Mouse (Mus musculus) C2C12 (cell line): ENCODE measurements around the gene Paqr7.

Experiments
- CEBPB ChIP-seq: IDR thresholded peaks from one replicate; pipeline ENCODE4 v1.6.1; 2011; ENCODE audit warnings: low read depth, mild to moderate bottlenecking, control low read depth, moderate library complexity
- CTCF ChIP-seq: IDR thresholded peaks from one replicate; pipeline ENCODE4 v1.5.1; 2011; ENCODE audit not compliant: control insufficient read depth, insufficient read depth, insufficient read length
- MAX ChIP-seq: IDR thresholded peaks from one replicate; pipeline ENCODE4 v1.6.1; 2011; ENCODE audit warnings: mild to moderate bottlenecking, control low read depth
- MYOD1 ChIP-seq: IDR thresholded peaks from one replicate; pipeline ENCODE4 v1.6.1; 2011; ENCODE audit warnings: low read depth; ENCODE audit not compliant: control insufficient read depth, insufficient read length

DNA sequence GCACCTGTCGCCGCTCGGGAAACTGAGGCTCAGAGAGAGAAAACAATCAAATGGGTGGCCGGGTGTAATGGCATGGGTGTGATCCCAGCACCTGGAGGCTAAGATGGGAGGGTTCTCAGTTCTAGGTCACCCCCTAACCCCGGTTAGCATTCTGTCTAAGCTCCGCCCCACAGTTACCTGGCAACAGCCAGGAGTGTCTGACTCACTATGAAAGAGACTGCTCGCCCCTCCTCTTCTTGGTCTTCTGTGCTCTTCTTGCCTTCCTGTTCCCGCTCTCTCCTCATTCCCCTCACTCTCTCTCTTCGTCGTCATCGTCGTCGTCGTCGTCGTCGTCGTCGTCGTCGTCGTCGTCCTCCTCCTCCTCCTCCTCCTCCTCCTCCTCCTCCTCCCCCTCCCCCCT is 48.5 kb upstream of the Paqr7 start:
- TF ChIP-seq CTCF (no peak), CEBPB (no peak), MAX (no peak), MYOD1 (no peak)
